In genomic region chr14:28714598-28714997, GRCm38 (mm10) we compare ENCODE assay signal across 28 mouse cellular contexts.
A peak's percentile ranks its signal among the peaks of the same experiment; 100 is the strongest.
DNase-seq lines count a peak whose midpoint lies in the region; ATAC-seq and TF ChIP-seq lines count a peak whose summit lies in the region.
"Had no signal": no experiment of that assay in that cellular context is flagged by ENCODE, and none has a peak within 500 bp of the region (broad histone marks: within the 10 kb centered on the region; RNA-seq: fewer than 3 reads in every experiment).

No protein-coding gene starts in this region.

- no peak for ATAC-seq in kidney, embryonic 14.5 days (ENCODE audit: low FRiP score, low TSS enrichment)
- 0 out of 2 replicates have a peak, but pooled peaks have one; percentile 35 for ATAC-seq in limb, embryonic 11.5 days (ENCODE audit: insufficient number of reproducible peaks, low FRiP score, low TSS enrichment, low read depth)
- ATAC-seq in limb, embryonic 14.5 days (ENCODE audit: low FRiP score, low read depth): peak; percentile 47; the same call in 1 of the 2 replicates
- ATAC-seq in midbrain, embryonic 15.5 days (replicated peaks): no peak
- ATAC-seq: forebrain, embryonic 13.5 days; forebrain, embryonic 16.5 days; hindbrain, embryonic 16.5 days; Patski had no signal

- H3K36me3 ChIP-seq in kidney, embryonic 14.5 days (ENCODE audit: control insufficient read depth, insufficient read depth, low read length): no peaks in the 10 kb centered on the region
- H3K36me3 ChIP-seq in embryonic facial prominence, embryonic 10.5 days (replicated peaks): no peaks in the 10 kb centered on the region
- H3K36me3 ChIP-seq in limb, embryonic 11.5 days (ENCODE audit: control insufficient read depth, insufficient read depth, low read length): no peaks in the 10 kb centered on the region
- H3K36me3 ChIP-seq in limb, embryonic 14.5 days (ENCODE audit: control insufficient read depth, insufficient read depth, low read length): no peaks in the 10 kb centered on the region
- no peaks in the 10 kb centered on the region for H3K36me3 ChIP-seq in midbrain, embryonic 15.5 days (replicated peaks)
- H3K36me3 ChIP-seq: forebrain, embryonic 10.5 days; G1E; heart, embryonic 12.5 days; heart, embryonic 15.5 days; hindbrain, embryonic 10.5 days; hindbrain, embryonic 13.5 days had no signal

- no peak overlapping the region for H3K4me3 ChIP-seq in kidney, embryonic 14.5 days (ENCODE audit: low read length)
- H3K4me3 ChIP-seq in embryonic facial prominence, embryonic 10.5 days: no peak overlapping the region
- H3K4me3 ChIP-seq in limb, embryonic 11.5 days (ENCODE audit: low read depth, low read length): no peak overlapping the region
- no peak overlapping the region for H3K4me3 ChIP-seq in limb, embryonic 14.5 days (replicated peaks; ENCODE audit: low read length)
- H3K4me3 ChIP-seq in midbrain, embryonic 15.5 days: no peak overlapping the region
- H3K4me3 ChIP-seq: forebrain, embryonic 10.5 days; forebrain, embryonic 13.5 days; heart, embryonic 12.5 days; heart, embryonic 15.5 days; hindbrain, embryonic 10.5 days; hindbrain, embryonic 13.5 days had no signal

- H3K27me3 ChIP-seq in kidney, embryonic 14.5 days (ENCODE audit: control insufficient read depth, insufficient read depth, low read length): no peaks in the 10 kb centered on the region
- H3K27me3 ChIP-seq in embryonic facial prominence, embryonic 10.5 days (replicated peaks; ENCODE audit: low read depth, poor library complexity, severe bottlenecking): no peaks in the 10 kb centered on the region
- H3K27me3 ChIP-seq in limb, embryonic 11.5 days (ENCODE audit: control insufficient read depth, insufficient read depth, low read length): no peaks in the 10 kb centered on the region
- no peaks in the 10 kb centered on the region; the same call in 1 of the 2 replicates for H3K27me3 ChIP-seq in limb, embryonic 14.5 days (ENCODE audit: control insufficient read depth, insufficient read depth, low read length)
- H3K27me3 ChIP-seq in midbrain, embryonic 15.5 days (replicated peaks): no peaks in the 10 kb centered on the region
- H3K27me3 ChIP-seq: CH12.LX; forebrain, embryonic 13.5 days; heart, embryonic 12.5 days; heart, embryonic 15.5 days; hindbrain, embryonic 13.5 days; Patski had no signal

- H3K4me2 ChIP-seq in kidney, embryonic 14.5 days (replicated peaks; ENCODE audit: low read depth, low read length): no peak overlapping the region
- no peak overlapping the region for H3K4me2 ChIP-seq in limb, embryonic 11.5 days (ENCODE audit: low read depth, severe bottlenecking)
- H3K4me2 ChIP-seq in limb, embryonic 14.5 days (replicated peaks; ENCODE audit: low read depth, low read length, severe bottlenecking): no peak overlapping the region
- no peak overlapping the region for H3K4me2 ChIP-seq in midbrain, embryonic 15.5 days
- H3K4me2 ChIP-seq: forebrain, embryonic 13.5 days; heart, embryonic 12.5 days; heart, embryonic 15.5 days; hindbrain, embryonic 13.5 days had no signal

- no peaks in the 10 kb centered on the region for H3K9me3 ChIP-seq in kidney, embryonic 14.5 days (ENCODE audit: control insufficient read depth, low read length)
- H3K9me3 ChIP-seq in embryonic facial prominence, embryonic 10.5 days: no peaks in the 10 kb centered on the region
- no peaks in the 10 kb centered on the region for H3K9me3 ChIP-seq in limb, embryonic 11.5 days (ENCODE audit: control insufficient read depth, low read length)
- no peaks in the 10 kb centered on the region for H3K9me3 ChIP-seq in limb, embryonic 14.5 days (ENCODE audit: control insufficient read depth, low read length)
- no peaks in the 10 kb centered on the region for H3K9me3 ChIP-seq in midbrain, embryonic 15.5 days
- H3K9me3 ChIP-seq: forebrain, embryonic 10.5 days; forebrain, embryonic 13.5 days; heart, embryonic 12.5 days; heart, embryonic 15.5 days; hindbrain, embryonic 10.5 days; hindbrain, embryonic 13.5 days had no signal

- H3K9ac ChIP-seq in kidney, embryonic 14.5 days (ENCODE audit: low read depth, low read length): no peak overlapping the region
- H3K9ac ChIP-seq in limb, embryonic 11.5 days (ENCODE audit: low read length): no peak overlapping the region
- H3K9ac ChIP-seq in limb, embryonic 14.5 days (ENCODE audit: low read depth, low read length, severe bottlenecking): no peak overlapping the region
- H3K9ac ChIP-seq in midbrain, embryonic 15.5 days: no peak overlapping the region
- H3K9ac ChIP-seq: forebrain, embryonic 13.5 days; heart, embryonic 12.5 days; heart, embryonic 15.5 days; hindbrain, embryonic 13.5 days had no signal

- H3K4me1 ChIP-seq in kidney, embryonic 14.5 days (ENCODE audit: control insufficient read depth, insufficient read depth, low read length): no peaks in the 10 kb centered on the region
- peaks cover 3% of the 10 kb centered on the region; the same call in 1 of the 2 replicates for H3K4me1 ChIP-seq in embryonic facial prominence, embryonic 10.5 days
- H3K4me1 ChIP-seq in limb, embryonic 11.5 days (ENCODE audit: control insufficient read depth, insufficient read depth, low read length): no peaks in the 10 kb centered on the region
- H3K4me1 ChIP-seq in limb, embryonic 14.5 days (ENCODE audit: control insufficient read depth, insufficient read depth, low read length): peaks cover 5% of the 10 kb centered on the region; the same call in 1 of the 2 replicates
- no peaks in the 10 kb centered on the region for H3K4me1 ChIP-seq in midbrain, embryonic 15.5 days
- H3K4me1 ChIP-seq: forebrain, embryonic 10.5 days; forebrain, embryonic 13.5 days; heart, embryonic 12.5 days; heart, embryonic 15.5 days; hindbrain, embryonic 10.5 days had no signal

- peak; percentile 4 for DNase-seq in kidney, adult 11 months
- no peak for DNase-seq in embryonic facial prominence, embryonic 10.5 days (ENCODE audit: low spot score)
- DNase-seq in limb, embryonic 11.5 days (ENCODE audit: low spot score): no peak
- DNase-seq in limb, embryonic 14.5 days (ENCODE audit: low spot score): peak; percentile 51
- DNase-seq in cerebellum, postnatal 4 days (ENCODE audit: low spot score in 2 of 2): no peak
- DNase-seq: adrenal gland, postnatal 10 days; adrenal gland, postnatal 36 days; B cell, adult 2 months; cerebellum, adult 11 months; cerebellum, adult 8-10 months; cerebellum, postnatal 36 days; gastrocnemius, postnatal 14 days; heart, adult 18-20 months; heart, postnatal 10 days; heart, postnatal 36 days had no signal

- 56% methylated on average over 10 of the region's 10 CpGs for WGBS in kidney, embryonic 14.5 days
- 64% methylated on average over 10 of the region's 10 CpGs for WGBS in embryonic facial prominence, embryonic 10.5 days
- 60% methylated on average over 10 of the region's 10 CpGs for WGBS in limb, embryonic 11.5 days
- 25% methylated on average over 10 of the region's 10 CpGs for WGBS in limb, embryonic 14.5 days
- WGBS in midbrain, embryonic 15.5 days: 71% methylated on average over 10 of the region's 10 CpGs

- no peak for TF ChIP-seq POLR2A in limb, embryonic 14.5 days (IDR thresholded peaks at IDR 0.05; ENCODE audit: borderline replicate concordance, extremely low read depth, insufficient read depth, insufficient read length)

- no peak overlapping the region for H3K27ac ChIP-seq in kidney, embryonic 14.5 days (ENCODE audit: low read depth, low read length)
- H3K27ac ChIP-seq in embryonic facial prominence, embryonic 10.5 days (replicated peaks): 0 out of 2 replicates have a peak overlapping the region, but pooled peaks have one; percentile 4
- no peak overlapping the region for H3K27ac ChIP-seq in limb, embryonic 11.5 days (replicated peaks; ENCODE audit: low read depth, low read length)
- H3K27ac ChIP-seq in limb, embryonic 14.5 days (replicated peaks; ENCODE audit: low read depth, low read length): no peak overlapping the region
- H3K27ac ChIP-seq in midbrain, embryonic 15.5 days: no peak overlapping the region
- H3K27ac ChIP-seq: forebrain, embryonic 10.5 days; forebrain, embryonic 13.5 days; heart, embryonic 15.5 days; hindbrain, embryonic 10.5 days; hindbrain, embryonic 13.5 days had no signal

Comparison
In these comparisons a context has a peak if more than half of its experiments do, and no peak if none do; other contexts are left out.
1. DNase-seq: peak in kidney, adult 11 months (single experiment) and limb, embryonic 14.5 days (single experiment); none in embryonic facial prominence, embryonic 10.5 days (single experiment), limb, embryonic 11.5 days (single experiment) and cerebellum, postnatal 4 days (0 of 2).
2. ATAC-seq: peak in limb, embryonic 11.5 days (single experiment) and limb, embryonic 14.5 days (single experiment); none in kidney, embryonic 14.5 days (single experiment) and midbrain, embryonic 15.5 days (single experiment).